Mouse (Mus musculus): ENCODE data around the gene Ncaph2. TPM values are rescaled to one million over a fixed set of nuclear protein-coding genes. Genes with fewer than 3 reads are reported as not detected.

The Ncaph2 gene
- total RNA-seq, 2 experiments from 2014 or later: 89.2 to 103 TPM

DNA sequence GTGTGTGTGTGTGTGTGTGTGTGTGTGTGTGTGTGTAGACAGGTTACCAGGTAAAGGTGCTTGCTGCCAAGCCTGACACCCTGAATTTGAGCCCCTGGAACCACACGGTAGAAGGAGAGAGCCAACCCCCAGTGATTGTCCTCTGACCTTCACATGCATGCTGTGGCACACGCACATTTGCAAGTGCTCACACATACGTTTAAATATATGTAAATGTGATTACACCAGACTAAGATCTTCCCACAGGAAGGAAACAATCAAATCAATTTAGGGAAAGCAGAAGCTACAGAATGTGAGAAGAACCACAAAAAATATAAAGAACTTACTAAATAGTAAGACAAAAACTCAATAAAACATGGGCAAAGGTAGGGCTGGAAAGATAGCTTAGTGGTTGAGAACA is 15.4 kb upstream of the Ncaph2 start:
- no peak for DNase-seq

GRCm38 (mm10) chr15:89341678-89342077 is 13.8 kb upstream of the Ncaph2 start:
- no peak for DNase-seq

- DNase-seq: no peak
These were observed 12.2 kb upstream of the Ncaph2 start for GRCm38 (mm10) chr15:89343325-89343724.

DNA sequence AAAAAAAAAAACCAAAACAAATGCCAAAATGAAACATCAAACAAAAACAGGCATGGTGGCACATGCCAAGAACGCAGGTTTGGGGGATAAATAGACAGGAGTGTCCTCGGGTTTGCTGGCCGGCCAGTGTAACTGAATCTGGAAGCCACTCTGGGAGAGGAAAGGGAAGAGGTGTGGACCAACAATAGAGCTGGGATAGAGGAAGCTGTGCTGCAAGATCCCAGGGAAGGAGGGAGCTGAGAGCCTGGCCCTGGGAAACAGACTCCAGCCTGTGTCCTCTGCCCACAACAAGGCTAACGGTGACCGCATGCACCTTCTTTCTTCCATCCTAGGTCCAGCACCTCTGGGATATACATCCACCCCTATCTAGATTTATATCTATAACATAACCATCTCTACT is 5.1 kb upstream of the Ncaph2 start:
- DNase-seq: no peak

DNA sequence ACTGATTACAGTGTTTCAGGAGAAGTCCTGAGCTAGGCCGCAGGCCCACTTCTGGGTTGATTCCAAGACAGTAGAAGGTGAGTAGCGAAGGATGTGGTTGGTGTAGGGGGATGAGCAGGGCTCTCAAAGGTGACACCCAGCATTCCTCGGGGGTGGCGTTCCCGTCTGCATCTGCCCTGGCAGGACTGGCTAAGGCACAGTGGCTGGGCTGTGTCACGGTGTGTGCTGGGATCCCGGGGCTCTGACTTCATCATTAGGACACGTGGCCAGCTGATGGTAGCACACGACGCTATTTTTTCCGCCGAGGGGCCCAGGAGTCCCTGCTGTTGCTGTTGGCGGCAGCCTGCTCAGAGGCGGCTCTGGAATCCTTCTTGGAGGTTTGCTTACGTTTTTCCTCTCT is 4.2 kb upstream of the Ncaph2 start:
- DNase-seq: no peak

GRCm38 (mm10) chr15:89352054-89352453 is 3.5 kb upstream of the Ncaph2 start:
- DNase-seq: no peak

DNA sequence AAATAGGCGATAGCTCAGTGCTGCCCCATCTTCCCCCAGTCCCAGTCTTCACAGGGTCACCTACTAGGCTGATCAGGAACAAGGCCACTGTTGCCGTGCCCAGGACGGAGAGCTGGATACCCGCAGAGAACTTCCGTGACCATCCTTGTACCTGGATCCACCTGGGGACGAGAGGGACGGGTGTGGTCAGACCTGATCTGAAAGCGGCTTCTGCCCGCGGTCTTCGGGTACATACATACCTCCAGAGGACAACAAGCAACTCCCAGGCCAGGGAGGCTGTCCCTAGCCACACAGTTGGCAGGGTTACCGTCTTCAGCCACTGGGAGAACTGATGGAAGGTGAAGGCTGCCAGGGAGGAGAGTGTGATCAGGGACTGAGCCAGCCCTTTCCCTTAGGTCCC is 2.7 kb upstream of the Ncaph2 start:
- peak; percentile 40 for DNase-seq

DNA sequence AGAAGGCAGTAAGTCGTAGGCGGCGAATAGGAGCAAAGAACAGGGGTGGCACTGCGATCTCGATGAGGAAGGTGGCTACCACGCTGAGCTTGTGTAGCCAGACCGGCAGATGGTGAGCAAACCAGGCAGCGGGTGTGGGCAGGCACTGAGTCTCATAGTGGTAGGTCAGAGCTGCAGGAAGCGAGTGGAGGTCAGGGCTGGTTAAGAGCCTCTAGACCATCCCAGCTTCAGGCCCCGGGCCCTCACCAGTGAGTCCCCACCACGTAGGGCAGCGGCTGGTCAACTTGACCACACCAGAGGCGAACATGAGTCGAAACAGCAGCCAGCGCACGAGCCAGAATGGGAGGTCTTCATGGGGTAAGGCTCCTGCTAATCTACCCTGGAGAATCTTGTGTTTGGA is 1.7 kb upstream of the Ncaph2 start:
- no peak for DNase-seq

- DNase-seq: no peak
These were observed 1.1 kb upstream of the Ncaph2 start for GRCm38 (mm10) chr15:89354455-89354854.

- peak; percentile 89 for DNase-seq
These were observed 853 bp downstream of the Ncaph2 start for GRCm38 (mm10) chr15:89356372-89356771.

GRCm38 (mm10) chr15:89358784-89359183 is 3.3 kb downstream of the Ncaph2 start:
- no peak for DNase-seq

GRCm38 (mm10) chr15:89363051-89363450 is 7.5 kb downstream of the Ncaph2 start:
- no peak for DNase-seq

DNA sequence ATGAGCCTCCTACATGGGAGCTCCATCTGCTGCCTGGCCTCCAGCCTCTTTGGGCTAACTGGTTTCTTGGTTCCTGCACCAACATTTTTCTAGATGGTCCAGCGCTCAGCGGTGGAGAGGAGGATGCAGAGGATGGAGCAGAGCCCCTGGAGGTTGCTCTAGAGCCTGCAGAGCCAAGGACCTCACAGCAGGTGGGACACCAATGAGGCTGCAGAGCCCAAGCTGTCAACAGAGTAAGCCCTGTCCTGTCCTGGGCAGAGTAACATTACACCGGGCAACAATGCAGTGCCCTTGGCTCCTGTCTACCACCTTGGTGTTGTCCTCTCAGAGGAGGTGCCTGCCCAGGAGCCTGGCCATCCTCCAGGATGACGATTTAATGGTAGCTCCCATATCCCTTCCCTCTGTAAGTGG is 9.6 kb downstream of the Ncaph2 start:
- DNase-seq: no peak

DNA sequence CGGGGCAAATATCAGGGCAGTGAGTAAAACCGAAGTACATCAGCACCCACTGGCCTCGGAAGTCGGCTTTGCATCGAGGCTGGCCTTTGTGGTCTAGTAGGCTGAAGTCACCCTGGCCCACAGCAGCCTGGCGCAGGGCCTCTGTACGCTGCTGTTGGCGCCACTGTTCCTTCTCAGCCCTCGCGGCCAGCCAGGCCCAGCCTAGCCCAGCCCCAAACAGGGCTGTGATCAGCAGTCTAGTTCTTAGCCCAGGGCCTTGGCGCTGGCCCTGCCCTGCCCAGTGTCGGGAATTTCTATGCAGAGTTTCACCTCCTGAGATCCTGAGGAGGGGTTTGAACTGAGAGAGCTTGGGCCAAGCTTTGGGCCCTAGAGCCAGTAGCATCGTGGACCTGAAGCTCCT is 16.5 kb downstream of the Ncaph2 start:
- DNase-seq: no peak

DNA sequence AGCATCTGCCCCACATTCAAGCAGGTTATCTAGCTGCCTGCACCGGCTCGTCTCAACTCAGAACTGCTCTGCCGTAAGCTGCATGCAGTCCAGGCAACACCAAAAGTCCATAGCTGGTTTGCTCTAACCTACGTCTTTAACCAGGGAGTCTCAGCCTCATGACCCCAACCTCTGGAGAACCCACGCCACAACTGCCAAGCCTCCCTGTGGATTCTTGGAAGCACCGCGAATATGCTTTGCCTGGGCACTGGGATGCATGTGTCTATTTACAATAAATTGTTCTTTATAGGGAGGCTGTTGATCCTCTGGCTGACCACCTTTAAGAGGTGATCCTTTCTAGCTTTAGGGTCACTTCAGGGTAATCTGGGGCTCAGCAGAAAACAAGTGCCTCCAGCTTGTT is 17.0 kb downstream of the Ncaph2 start:
- DNase-seq: no peak

DNA sequence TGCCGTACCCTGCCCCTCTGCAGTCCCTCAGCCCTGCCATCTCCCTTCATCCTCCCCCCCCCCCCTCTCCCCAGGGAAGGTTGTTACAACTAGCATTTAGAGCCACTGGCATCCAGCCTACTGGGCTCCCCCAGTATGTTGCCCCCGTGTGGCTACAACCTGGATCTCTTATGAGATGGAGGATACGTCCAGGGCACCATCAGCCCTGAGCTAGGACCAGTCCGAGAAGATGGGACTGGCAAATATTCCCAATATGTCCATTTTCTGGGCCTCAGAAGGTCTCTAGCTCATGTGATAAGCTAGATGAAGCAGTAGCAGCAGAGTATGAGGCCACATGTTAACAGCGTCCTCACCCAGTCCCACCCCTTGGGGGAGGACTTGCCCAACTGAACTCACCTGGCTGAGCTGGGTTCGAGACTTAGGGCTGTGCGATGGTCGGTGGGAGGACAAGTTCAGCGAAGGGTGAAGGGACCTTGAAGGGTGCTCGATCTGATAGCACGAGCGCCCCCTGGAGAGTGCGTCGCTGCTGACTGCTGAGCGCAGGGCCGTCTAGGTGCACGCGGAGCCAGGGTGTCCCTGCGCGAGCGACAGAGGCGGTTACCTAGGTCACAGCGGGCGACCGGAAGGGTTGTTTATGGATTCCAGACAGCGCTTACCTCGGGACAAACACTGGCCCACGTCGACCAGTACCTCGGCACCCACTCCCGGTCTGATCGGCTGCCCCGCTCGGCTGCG is 17.7 kb downstream of the Ncaph2 start:
- peak; percentile 92 for DNase-seq

- peak; percentile 96 for DNase-seq
These were observed 18.3 kb downstream of the Ncaph2 start, which contains the start of gene Sco2 for GRCm38 (mm10) chr15:89373762-89374248. Sco2 (minus strand) TSS chr15:89373846.

GRCm38 (mm10) chr15:89374340-89374739 is 18.8 kb downstream of the Ncaph2 start:
- no peak for DNase-seq

DNA sequence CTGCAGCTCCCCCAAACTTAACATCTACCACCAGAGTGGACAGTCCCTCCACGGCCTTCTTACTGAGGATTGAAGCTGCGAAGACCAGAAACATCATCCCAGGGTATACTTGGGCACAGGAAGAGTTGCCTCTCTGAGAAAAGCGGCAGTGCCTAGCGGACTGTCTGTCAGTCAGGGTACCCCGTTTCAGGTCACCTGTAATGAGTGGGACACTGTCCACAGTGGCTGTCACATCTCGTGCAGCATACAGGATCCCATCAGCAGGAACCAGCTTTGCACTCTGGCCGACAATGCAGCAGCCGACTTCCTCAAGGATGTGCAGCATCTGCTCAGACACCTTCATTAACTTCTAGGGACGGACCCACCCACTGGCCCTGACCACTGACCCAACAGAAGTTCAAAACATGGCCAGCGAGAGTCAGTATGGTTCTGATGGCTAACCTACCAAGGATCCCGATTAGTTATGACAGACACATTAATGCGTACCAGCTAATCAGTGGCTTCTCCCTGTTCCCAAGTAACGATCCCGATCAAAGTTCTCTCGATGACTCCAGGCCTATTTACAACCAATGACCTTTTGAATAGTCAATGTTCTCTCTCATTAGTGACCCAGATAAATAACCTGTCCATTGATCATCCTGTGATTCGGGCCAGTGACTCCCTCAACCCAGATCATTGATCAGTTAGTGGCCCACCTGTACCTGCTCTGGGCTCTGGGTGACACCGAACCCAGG is 19.4 kb downstream of the Ncaph2 start:
- no peak for DNase-seq

- DNase-seq: peak; percentile 35
These were observed 20.5 kb downstream of the Ncaph2 start for GRCm38 (mm10) chr15:89376040-89376439.

DNA sequence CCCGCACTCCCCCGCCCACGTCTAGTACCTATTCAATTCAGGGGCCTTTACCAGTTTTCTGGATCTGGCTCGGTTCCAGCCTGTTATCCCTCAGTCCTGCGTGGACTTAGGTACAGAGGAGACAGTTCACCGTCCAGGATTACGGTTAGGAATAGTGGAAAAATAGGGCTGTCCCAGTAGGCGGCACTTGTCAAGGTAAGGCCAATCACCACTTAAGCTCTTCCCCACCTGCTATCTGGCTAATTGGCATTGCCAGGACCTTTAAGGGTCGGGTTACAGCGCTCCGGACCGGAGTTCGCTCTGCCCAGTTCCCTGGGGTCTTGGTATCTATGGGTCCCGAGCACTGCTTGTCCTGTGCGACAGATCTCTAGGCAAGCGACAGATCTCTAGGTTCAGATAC is 21.4 kb downstream of the Ncaph2 start, which contains the start of gene Tymp:
Gene Tymp (minus strand): TSS at position 83 of the 400 bp plus-strand sequence.
- DNase-seq: no peak

DNA sequence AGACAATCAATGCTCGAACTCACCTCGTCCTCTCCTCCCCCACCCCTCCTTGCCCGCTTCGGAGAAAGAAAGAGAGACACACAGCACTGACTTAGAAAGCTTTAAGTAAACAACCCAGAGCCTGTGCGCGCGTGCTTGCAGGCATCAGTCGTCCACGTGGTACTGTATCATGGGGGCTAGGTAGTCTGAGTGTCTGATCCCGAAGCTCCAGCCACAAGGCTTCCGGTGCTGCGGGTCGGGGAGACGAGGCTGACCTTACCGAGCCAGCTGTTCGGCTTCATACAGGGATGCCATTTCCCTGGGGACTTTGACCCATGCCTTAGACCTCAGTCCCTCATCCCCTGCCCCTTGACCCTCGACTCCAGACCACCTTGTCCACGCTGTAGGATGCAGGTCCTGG is 21.8 kb downstream of the Ncaph2 start:
- DNase-seq: no peak

Measured in adrenal gland, postnatal 10 days (tissue).